Mouse (Mus musculus): ENCODE results near the gene Grip1. TPM values are rescaled to one million over a fixed set of nuclear protein-coding genes. Genes with fewer than 3 reads are reported as not detected.

The Grip1 gene
- polyA plus RNA-seq, 1 experiment from 2014 or later: 4.3 TPM

GRCm38 (mm10) chr10:119761451-119762367, 308.1 kb downstream of the Grip1 start:
- Histone ChIP-seq H3K4me3 (ENCODE audit: low read depth, low read length) (no peak overlapping the region), H3K4me2 (replicated peaks; ENCODE audit: low read depth, low read length) (no peak overlapping the region), H3K9ac (replicated peaks; ENCODE audit: low read depth, low read length) (no peak overlapping the region), H3K4me1 (ENCODE audit: control insufficient read depth, insufficient read depth, low read length) (no peaks in the 10 kb centered on the region), H3K27ac (ENCODE audit: low read length) (no peak overlapping the region), H3K36me3 (ENCODE audit: control insufficient read depth, insufficient read depth, low read length) (no peaks in the 10 kb centered on the region), H3K27me3 (ENCODE audit: control insufficient read depth, insufficient read depth, low read length) (no peaks in the 10 kb centered on the region), H3K9me3 (ENCODE audit: control insufficient read depth, low read depth, low read length) (no peaks in the 10 kb centered on the region)
- ATAC-seq (ENCODE audit: insufficient number of reproducible peaks, insufficient read depth, low FRiP score, low read depth): no peak
- WGBS: 93% methylated on average over 33 of the region's 33 CpGs

- 54% methylated on average over 5 of the region's 5 CpGs for WGBS
- Histone ChIP-seq H3K4me1 (ENCODE audit: control insufficient read depth, insufficient read depth, low read length) (no peaks in the 10 kb centered on the region), H3K27me3 (ENCODE audit: control insufficient read depth, insufficient read depth, low read length) (no peaks in the 10 kb centered on the region), H3K9me3 (ENCODE audit: control insufficient read depth, low read depth, low read length) (no peaks in the 10 kb centered on the region), H3K4me3 (ENCODE audit: low read depth, low read length) (no peak overlapping the region), H3K36me3 (ENCODE audit: control insufficient read depth, insufficient read depth, low read length) (no peaks in the 10 kb centered on the region), H3K4me2 (replicated peaks; ENCODE audit: low read depth, low read length) (no peak overlapping the region), H3K27ac (ENCODE audit: low read length) (no peak overlapping the region), H3K9ac (replicated peaks; ENCODE audit: low read depth, low read length) (no peak overlapping the region)
- no peak for ATAC-seq (ENCODE audit: insufficient number of reproducible peaks, insufficient read depth, low FRiP score, low read depth)
Observed at GRCm38 (mm10) chr10:119778871-119779270, 325.2 kb downstream of the Grip1 start.

GRCm38 (mm10) chr10:119779657-119780056, 326.0 kb downstream of the Grip1 start:
- Histone ChIP-seq H3K4me1 (ENCODE audit: control insufficient read depth, insufficient read depth, low read length) (no peaks in the 10 kb centered on the region), H3K27me3 (ENCODE audit: control insufficient read depth, insufficient read depth, low read length) (no peaks in the 10 kb centered on the region), H3K9me3 (ENCODE audit: control insufficient read depth, low read depth, low read length) (no peaks in the 10 kb centered on the region), H3K27ac (ENCODE audit: low read length) (no peak overlapping the region), H3K4me2 (replicated peaks; ENCODE audit: low read depth, low read length) (no peak overlapping the region), H3K36me3 (ENCODE audit: control insufficient read depth, insufficient read depth, low read length) (no peaks in the 10 kb centered on the region), H3K4me3 (ENCODE audit: low read depth, low read length) (no peak overlapping the region), H3K9ac (replicated peaks; ENCODE audit: low read depth, low read length) (no peak overlapping the region)
- 77% methylated on average over 1 of the region's 1 CpGs for WGBS
- ATAC-seq (ENCODE audit: insufficient number of reproducible peaks, insufficient read depth, low FRiP score, low read depth): no peak

- H3K27me3 ChIP-seq (ENCODE audit: control insufficient read depth, insufficient read depth, low read length): no peaks in the 10 kb centered on the region
- H3K4me3 ChIP-seq (ENCODE audit: low read depth, low read length): no peak overlapping the region
- WGBS: 63% methylated on average over 1 of the region's 1 CpGs
- no peak overlapping the region for H3K4me2 ChIP-seq (replicated peaks; ENCODE audit: low read depth, low read length)
- no peak overlapping the region for H3K27ac ChIP-seq (ENCODE audit: low read length)
- H3K36me3 ChIP-seq (ENCODE audit: control insufficient read depth, insufficient read depth, low read length): no peaks in the 10 kb centered on the region
- no peak overlapping the region for H3K9ac ChIP-seq (replicated peaks; ENCODE audit: low read depth, low read length)
- no peaks in the 10 kb centered on the region for H3K9me3 ChIP-seq (ENCODE audit: control insufficient read depth, low read depth, low read length)
- H3K4me1 ChIP-seq (ENCODE audit: control insufficient read depth, insufficient read depth, low read length): no peaks in the 10 kb centered on the region
- ATAC-seq (ENCODE audit: insufficient number of reproducible peaks, insufficient read depth, low FRiP score, low read depth): no peak
Observed at GRCm38 (mm10) chr10:119790507-119790906, 336.9 kb downstream of the Grip1 start.

- Histone ChIP-seq H3K36me3 (ENCODE audit: control insufficient read depth, insufficient read depth, low read length) (no peaks in the 10 kb centered on the region), H3K27me3 (ENCODE audit: control insufficient read depth, insufficient read depth, low read length) (no peaks in the 10 kb centered on the region), H3K4me1 (ENCODE audit: control insufficient read depth, insufficient read depth, low read length) (no peaks in the 10 kb centered on the region), H3K9me3 (ENCODE audit: control insufficient read depth, low read depth, low read length) (no peaks in the 10 kb centered on the region), H3K27ac (ENCODE audit: low read length) (no peak overlapping the region), H3K9ac (replicated peaks; ENCODE audit: low read depth, low read length) (no peak overlapping the region), H3K4me2 (replicated peaks; ENCODE audit: low read depth, low read length) (no peak overlapping the region), H3K4me3 (ENCODE audit: low read depth, low read length) (no peak overlapping the region)
- ATAC-seq (ENCODE audit: insufficient number of reproducible peaks, insufficient read depth, low FRiP score, low read depth): peak; percentile 33; the same call in 1 of the 2 replicates
- 20% methylated on average over 6 of the region's 6 CpGs for WGBS
Observed at GRCm38 (mm10) chr10:119802421-119802820, 348.8 kb downstream of the Grip1 start.

GRCm38 (mm10) chr10:119803633-119804422, 350.2 kb downstream of the Grip1 start:
- no peaks in the 10 kb centered on the region for H3K36me3 ChIP-seq (ENCODE audit: control insufficient read depth, insufficient read depth, low read length)
- H3K9me3 ChIP-seq (ENCODE audit: control insufficient read depth, low read depth, low read length): no peaks in the 10 kb centered on the region
- no peaks in the 10 kb centered on the region for H3K4me1 ChIP-seq (ENCODE audit: control insufficient read depth, insufficient read depth, low read length)
- H3K4me3 ChIP-seq (ENCODE audit: low read depth, low read length): no peak overlapping the region
- no peaks in the 10 kb centered on the region for H3K27me3 ChIP-seq (ENCODE audit: control insufficient read depth, insufficient read depth, low read length)
- peak; percentile 69; the same call in 1 of the 2 replicates for ATAC-seq (ENCODE audit: insufficient number of reproducible peaks, insufficient read depth, low FRiP score, low read depth)
- H3K4me2 ChIP-seq (replicated peaks; ENCODE audit: low read depth, low read length): no peak overlapping the region
- WGBS: 55% methylated on average over 13 of the region's 13 CpGs
- no peak overlapping the region for H3K9ac ChIP-seq (replicated peaks; ENCODE audit: low read depth, low read length)
- no peak overlapping the region for H3K27ac ChIP-seq (ENCODE audit: low read length)

- Histone ChIP-seq H3K4me2 (replicated peaks; ENCODE audit: low read depth, low read length) (no peak overlapping the region), H3K27ac (ENCODE audit: low read length) (no peak overlapping the region), H3K36me3 (ENCODE audit: control insufficient read depth, insufficient read depth, low read length) (no peaks in the 10 kb centered on the region), H3K27me3 (ENCODE audit: control insufficient read depth, insufficient read depth, low read length) (no peaks in the 10 kb centered on the region), H3K4me3 (ENCODE audit: low read depth, low read length) (no peak overlapping the region), H3K9ac (replicated peaks; ENCODE audit: low read depth, low read length) (no peak overlapping the region), H3K9me3 (ENCODE audit: control insufficient read depth, low read depth, low read length) (no peaks in the 10 kb centered on the region), H3K4me1 (ENCODE audit: control insufficient read depth, insufficient read depth, low read length) (no peaks in the 10 kb centered on the region)
- WGBS: 87% methylated on average over 9 of the region's 9 CpGs
- ATAC-seq (ENCODE audit: insufficient number of reproducible peaks, insufficient read depth, low FRiP score, low read depth): no peak
Observed at GRCm38 (mm10) chr10:119804423-119804814, 350.8 kb downstream of the Grip1 start.

- H3K4me1 ChIP-seq (ENCODE audit: control insufficient read depth, insufficient read depth, low read length): no peaks in the 10 kb centered on the region
- no peak overlapping the region for H3K27ac ChIP-seq (ENCODE audit: low read length)
- H3K4me3 ChIP-seq (ENCODE audit: low read depth, low read length): no peak overlapping the region
- H3K9ac ChIP-seq (replicated peaks; ENCODE audit: low read depth, low read length): no peak overlapping the region
- H3K9me3 ChIP-seq (ENCODE audit: control insufficient read depth, low read depth, low read length): no peaks in the 10 kb centered on the region
- no peak overlapping the region for H3K4me2 ChIP-seq (replicated peaks; ENCODE audit: low read depth, low read length)
- H3K36me3 ChIP-seq (ENCODE audit: control insufficient read depth, insufficient read depth, low read length): no peaks in the 10 kb centered on the region
- no peak for ATAC-seq (ENCODE audit: insufficient number of reproducible peaks, insufficient read depth, low FRiP score, low read depth)
- no peaks in the 10 kb centered on the region for H3K27me3 ChIP-seq (ENCODE audit: control insufficient read depth, insufficient read depth, low read length)
- 82% methylated on average over 7 of the region's 7 CpGs for WGBS
Observed at GRCm38 (mm10) chr10:119805082-119805481, 351.5 kb downstream of the Grip1 start.
